Mouse (Mus musculus) cerebellum, adult 9-10 months (tissue): ENCODE data around the gene Chd2.
"Not testable (repeated sequence)": the region's sequence is repeated elsewhere in the genome, so short reads cannot be mapped to it uniquely, and the experiment has no call there.

Experiments
- DNase-seq: peaks from one replicate; pipeline ENCODE4 v3.0.0; 2022

Chd2 gene

GRCm38 (mm10) chr7:73541412-73542130, at the start of gene Chd2:
Gene Chd2, minus strand, starts transcription at chr7:73541830.
- peak; percentile 69 for DNase-seq

- DNase-seq, result no peak
Observed at GRCm38 (mm10) chr7:73590757-73591156, 49.1 kb upstream of the Chd2 start.

GRCm38 (mm10) chr7:73589208-73589771, 47.7 kb upstream of the Chd2 start:
- peak; percentile 73 for DNase-seq

GRCm38 (mm10) chr7:73588351-73588906, 46.8 kb upstream of the Chd2 start:
- DNase-seq, result no peak

GRCm38 (mm10) chr7:73586717-73587116, 45.1 kb upstream of the Chd2 start:
- no peak for DNase-seq

GRCm38 (mm10) chr7:73586206-73586605, 44.6 kb upstream of the Chd2 start:
- no peak for DNase-seq

- DNase-seq, result no peak
Observed at GRCm38 (mm10) chr7:73585114-73586032, 43.7 kb upstream of the Chd2 start.

- DNase-seq, result no peak
Observed at GRCm38 (mm10) chr7:73584009-73584995, 42.7 kb upstream of the Chd2 start.

- DNase-seq, result no peak
Observed at GRCm38 (mm10) chr7:73583400-73583799, 41.8 kb upstream of the Chd2 start.

GRCm38 (mm10) chr7:73581836-73582375, 40.3 kb upstream of the Chd2 start:
- no peak for DNase-seq

GRCm38 (mm10) chr7:73579072-73579731, 37.6 kb upstream of the Chd2 start:
- DNase-seq, result no peak

GRCm38 (mm10) chr7:73577888-73578421, 36.3 kb upstream of the Chd2 start:
- DNase-seq, result no peak

GRCm38 (mm10) chr7:73576101-73576936, 34.7 kb upstream of the Chd2 start:
- no peak for DNase-seq

GRCm38 (mm10) chr7:73575257-73575656, 33.6 kb upstream of the Chd2 start:
- DNase-seq, result no peak

- not testable (repeated sequence) for DNase-seq
Observed at GRCm38 (mm10) chr7:73574673-73575072, 33.0 kb upstream of the Chd2 start.

GRCm38 (mm10) chr7:73572571-73572970, 30.9 kb upstream of the Chd2 start:
- no peak for DNase-seq

GRCm38 (mm10) chr7:73568801-73569403, 27.3 kb upstream of the Chd2 start:
- no peak for DNase-seq

GRCm38 (mm10) chr7:73567754-73568161, 26.1 kb upstream of the Chd2 start:
- no peak for DNase-seq

GRCm38 (mm10) chr7:73564131-73564530, 22.5 kb upstream of the Chd2 start:
- no peak for DNase-seq
